Mouse (Mus musculus): ENCODE results near the gene Slc2a5. TPM values are rescaled to one million over a fixed set of nuclear protein-coding genes. Genes with fewer than 3 reads are reported as not detected.

Gene Slc2a5
- polyA plus RNA-seq, 1 experiment from 2014 or later, result 2.2 TPM

- Histone ChIP-seq H3K36me3 (ENCODE audit: insufficient read depth, low read length) (no peaks in the 10 kb centered on the region), H3K4me1 (ENCODE audit: insufficient read depth, low read length) (peaks cover 18% of the 10 kb centered on the region), H3K27me3 (ENCODE audit: insufficient read depth, low read length) (peaks cover 3% of the 10 kb centered on the region; the same call in 1 of the 2 replicates), H3K27ac (ENCODE audit: low read length) (no peak overlapping the region), H3K4me2 (replicated peaks; ENCODE audit: low read depth, low read length) (no peak overlapping the region), H3K9ac (replicated peaks; ENCODE audit: low read length) (no peak overlapping the region), H3K4me3 (ENCODE audit: low read length) (no peak overlapping the region), H3K9me3 (ENCODE audit: low read length) (no peaks in the 10 kb centered on the region)
- 81% methylated on average over 4 of the region's 4 CpGs for WGBS
- ATAC-seq (ENCODE audit: low FRiP score, low TSS enrichment), result no peak
Observed at GRCm38 (mm10) chr4:150097847-150098246, 21.2 kb upstream of the Slc2a5 start.

- no peak overlapping the region for H3K4me3 ChIP-seq (ENCODE audit: low read length)
- H3K4me1 ChIP-seq (ENCODE audit: insufficient read depth, low read length), result peaks cover 12% of the 10 kb centered on the region
- peaks cover 3% of the 10 kb centered on the region; the same call in 1 of the 2 replicates for H3K27me3 ChIP-seq (ENCODE audit: insufficient read depth, low read length)
- H3K9me3 ChIP-seq (ENCODE audit: low read length), result no peaks in the 10 kb centered on the region
- ATAC-seq (ENCODE audit: low FRiP score, low TSS enrichment), result no peak
- H3K4me2 ChIP-seq (replicated peaks; ENCODE audit: low read depth, low read length), result no peak overlapping the region
- no peaks in the 10 kb centered on the region for H3K36me3 ChIP-seq (ENCODE audit: insufficient read depth, low read length)
- no peak overlapping the region for H3K9ac ChIP-seq (replicated peaks; ENCODE audit: low read length)
- 16% methylated on average over 10 of the region's 10 CpGs for WGBS
- H3K27ac ChIP-seq (ENCODE audit: low read length), result no peak overlapping the region
Observed at GRCm38 (mm10) chr4:150098880-150099279, 20.2 kb upstream of the Slc2a5 start.

- Histone ChIP-seq H3K9me3 (ENCODE audit: low read length) (no peaks in the 10 kb centered on the region), H3K4me3 (ENCODE audit: low read length) (no peak overlapping the region), H3K4me2 (replicated peaks; ENCODE audit: low read depth, low read length) (no peak overlapping the region), H3K27me3 (ENCODE audit: insufficient read depth, low read length) (peaks cover 3% of the 10 kb centered on the region; the same call in 1 of the 2 replicates), H3K9ac (replicated peaks; ENCODE audit: low read length) (no peak overlapping the region), H3K27ac (ENCODE audit: low read length) (no peak overlapping the region), H3K4me1 (ENCODE audit: insufficient read depth, low read length) (no peaks in the 10 kb centered on the region), H3K36me3 (ENCODE audit: insufficient read depth, low read length) (no peaks in the 10 kb centered on the region)
- no peak for ATAC-seq (ENCODE audit: low FRiP score, low TSS enrichment)
- WGBS, result 68% methylated on average over 7 of the region's 7 CpGs
Observed at GRCm38 (mm10) chr4:150102822-150103221, 16.3 kb upstream of the Slc2a5 start.

GRCm38 (mm10) chr4:150105671-150106070 lies 13.4 kb upstream of the Slc2a5 start:
- no peak overlapping the region for H3K27ac ChIP-seq (ENCODE audit: low read length)
- no peak for ATAC-seq (ENCODE audit: low FRiP score, low TSS enrichment)
- H3K36me3 ChIP-seq (ENCODE audit: insufficient read depth, low read length), result no peaks in the 10 kb centered on the region
- WGBS, result 53% methylated on average over 7 of the region's 7 CpGs
- no peaks in the 10 kb centered on the region for H3K4me1 ChIP-seq (ENCODE audit: insufficient read depth, low read length)
- H3K27me3 ChIP-seq (ENCODE audit: insufficient read depth, low read length), result no peaks in the 10 kb centered on the region; the same call in 1 of the 2 replicates
- H3K4me2 ChIP-seq (replicated peaks; ENCODE audit: low read depth, low read length), result no peak overlapping the region
- no peaks in the 10 kb centered on the region for H3K9me3 ChIP-seq (ENCODE audit: low read length)
- no peak overlapping the region for H3K4me3 ChIP-seq (ENCODE audit: low read length)
- H3K9ac ChIP-seq (replicated peaks; ENCODE audit: low read length), result no peak overlapping the region

- no peak for ATAC-seq (ENCODE audit: low FRiP score, low TSS enrichment)
- no peak overlapping the region for H3K27ac ChIP-seq (ENCODE audit: low read length)
- H3K9ac ChIP-seq (replicated peaks; ENCODE audit: low read length), result no peak overlapping the region
- no peak overlapping the region for H3K4me3 ChIP-seq (ENCODE audit: low read length)
- H3K36me3 ChIP-seq (ENCODE audit: insufficient read depth, low read length), result no peaks in the 10 kb centered on the region
- H3K9me3 ChIP-seq (ENCODE audit: low read length), result no peaks in the 10 kb centered on the region
- H3K4me2 ChIP-seq (replicated peaks; ENCODE audit: low read depth, low read length), result no peak overlapping the region
- 83% methylated on average over 5 of the region's 5 CpGs for WGBS
- no peaks in the 10 kb centered on the region for H3K4me1 ChIP-seq (ENCODE audit: insufficient read depth, low read length)
- H3K27me3 ChIP-seq (ENCODE audit: insufficient read depth, low read length), result no peaks in the 10 kb centered on the region
Observed at GRCm38 (mm10) chr4:150106637-150107036, 12.4 kb upstream of the Slc2a5 start.

GRCm38 (mm10) chr4:150109636-150110035 lies 9.4 kb upstream of the Slc2a5 start:
- H3K27ac ChIP-seq (ENCODE audit: low read length), result no peak overlapping the region
- H3K4me1 ChIP-seq (ENCODE audit: insufficient read depth, low read length), result no peaks in the 10 kb centered on the region
- WGBS, result 62% methylated on average over 3 of the region's 3 CpGs
- no peak overlapping the region for H3K4me2 ChIP-seq (replicated peaks; ENCODE audit: low read depth, low read length)
- no peak for ATAC-seq (ENCODE audit: low FRiP score, low TSS enrichment)
- no peaks in the 10 kb centered on the region for H3K9me3 ChIP-seq (ENCODE audit: low read length)
- H3K9ac ChIP-seq (replicated peaks; ENCODE audit: low read length), result no peak overlapping the region
- no peaks in the 10 kb centered on the region for H3K27me3 ChIP-seq (ENCODE audit: insufficient read depth, low read length)
- H3K36me3 ChIP-seq (ENCODE audit: insufficient read depth, low read length), result no peaks in the 10 kb centered on the region
- H3K4me3 ChIP-seq (ENCODE audit: low read length), result no peak overlapping the region

- no peaks in the 10 kb centered on the region for H3K36me3 ChIP-seq (ENCODE audit: insufficient read depth, low read length)
- H3K4me3 ChIP-seq (ENCODE audit: low read length), result no peak overlapping the region
- H3K9ac ChIP-seq (replicated peaks; ENCODE audit: low read length), result no peak overlapping the region
- H3K9me3 ChIP-seq (ENCODE audit: low read length), result no peaks in the 10 kb centered on the region
- no peaks in the 10 kb centered on the region for H3K4me1 ChIP-seq (ENCODE audit: insufficient read depth, low read length)
- ATAC-seq (ENCODE audit: low FRiP score, low TSS enrichment), result no peak
- 78% methylated on average over 9 of the region's 9 CpGs for WGBS
- H3K4me2 ChIP-seq (replicated peaks; ENCODE audit: low read depth, low read length), result no peak overlapping the region
- no peak overlapping the region for H3K27ac ChIP-seq (ENCODE audit: low read length)
- no peaks in the 10 kb centered on the region for H3K27me3 ChIP-seq (ENCODE audit: insufficient read depth, low read length)
Observed at GRCm38 (mm10) chr4:150110373-150110772, 8.7 kb upstream of the Slc2a5 start.

GRCm38 (mm10) chr4:150112867-150113266 lies 6.2 kb upstream of the Slc2a5 start:
- Histone ChIP-seq H3K27ac (ENCODE audit: low read length) (no peak overlapping the region), H3K4me1 (ENCODE audit: insufficient read depth, low read length) (no peaks in the 10 kb centered on the region), H3K4me3 (ENCODE audit: low read length) (no peak overlapping the region), H3K9ac (replicated peaks; ENCODE audit: low read length) (no peak overlapping the region), H3K4me2 (replicated peaks; ENCODE audit: low read depth, low read length) (0 out of 2 replicates have a peak overlapping the region, but pooled peaks have one; percentile 22), H3K36me3 (ENCODE audit: insufficient read depth, low read length) (no peaks in the 10 kb centered on the region), H3K27me3 (ENCODE audit: insufficient read depth, low read length) (no peaks in the 10 kb centered on the region), H3K9me3 (ENCODE audit: low read length) (no peaks in the 10 kb centered on the region)
- 6% methylated on average over 12 of the region's 15 CpGs for WGBS
- ATAC-seq (ENCODE audit: low FRiP score, low TSS enrichment), result no peak

- ATAC-seq (ENCODE audit: low FRiP score, low TSS enrichment), result peak; percentile 44; the same call in 1 of the 2 replicates
- H3K9me3 ChIP-seq (ENCODE audit: low read length), result no peaks in the 10 kb centered on the region
- WGBS, result 81% methylated on average over 26 of the region's 26 CpGs
- no peak overlapping the region for H3K4me2 ChIP-seq (replicated peaks; ENCODE audit: low read depth, low read length)
- H3K27me3 ChIP-seq (ENCODE audit: insufficient read depth, low read length), result no peaks in the 10 kb centered on the region
- H3K27ac ChIP-seq (ENCODE audit: low read length), result no peak overlapping the region
- H3K9ac ChIP-seq (replicated peaks; ENCODE audit: low read length), result no peak overlapping the region
- H3K4me3 ChIP-seq (ENCODE audit: low read length), result no peak overlapping the region
- H3K36me3 ChIP-seq (ENCODE audit: insufficient read depth, low read length), result no peaks in the 10 kb centered on the region
- peaks cover 7% of the 10 kb centered on the region for H3K4me1 ChIP-seq (ENCODE audit: insufficient read depth, low read length)
Observed at GRCm38 (mm10) chr4:150114505-150115061, 4.5 kb upstream of the Slc2a5 start.

GRCm38 (mm10) chr4:150117311-150117710 lies 1.8 kb upstream of the Slc2a5 start:
- H3K4me2 ChIP-seq (replicated peaks; ENCODE audit: low read depth, low read length), result no peak overlapping the region
- no peak overlapping the region for H3K27ac ChIP-seq (ENCODE audit: low read length)
- H3K27me3 ChIP-seq (ENCODE audit: insufficient read depth, low read length), result no peaks in the 10 kb centered on the region
- 36% methylated on average over 5 of the region's 5 CpGs for WGBS
- no peak overlapping the region for H3K4me3 ChIP-seq (ENCODE audit: low read length)
- H3K36me3 ChIP-seq (ENCODE audit: insufficient read depth, low read length), result no peaks in the 10 kb centered on the region
- no peak for ATAC-seq (ENCODE audit: low FRiP score, low TSS enrichment)
- H3K9ac ChIP-seq (replicated peaks; ENCODE audit: low read length), result no peak overlapping the region
- H3K9me3 ChIP-seq (ENCODE audit: low read length), result no peaks in the 10 kb centered on the region
- H3K4me1 ChIP-seq (ENCODE audit: insufficient read depth, low read length), result peaks cover 16% of the 10 kb centered on the region

Measured in kidney, embryonic 16.5 days (tissue).